Mouse (Mus musculus) telencephalon, adult 2 months (tissue): Measurements from ENCODE around the gene Tmem145.
"Not testable (repeated sequence)": the region's sequence is repeated elsewhere in the genome, so short reads cannot be mapped to it uniquely, and the experiment has no call there.

Source experiments
- DNase-seq: peaks from one replicate; pipeline ENCODE4 v3.0.0-alpha.2; 2011; ENCODE audit warnings: low read depth, low spot score

The Tmem145 gene

GRCm38 (mm10) chr7:25322058-25322484 is 16.2 kb downstream of the Tmem145 start:
- DNase-seq, result no peak

- DNase-seq, result no peak
These were observed 17.3 kb downstream of the Tmem145 start for GRCm38 (mm10) chr7:25323219-25323618.

- not testable (repeated sequence) for DNase-seq
These were observed 19.5 kb downstream of the Tmem145 start for GRCm38 (mm10) chr7:25325431-25325830.

GRCm38 (mm10) chr7:25326233-25326632 is 20.3 kb downstream of the Tmem145 start:
- DNase-seq, result no peak

GRCm38 (mm10) chr7:25333596-25334307 is 27.8 kb downstream of the Tmem145 start:
- peak; percentile 29 for DNase-seq

- DNase-seq, result no peak
These were observed 28.6 kb downstream of the Tmem145 start for GRCm38 (mm10) chr7:25334472-25334871.

GRCm38 (mm10) chr7:25339329-25339728 is 33.4 kb downstream of the Tmem145 start:
- no peak for DNase-seq

- peak; percentile 47 for DNase-seq
These were observed 35.3 kb downstream of the Tmem145 start for GRCm38 (mm10) chr7:25341000-25341784.

GRCm38 (mm10) chr7:25348861-25349260 is 43.0 kb downstream of the Tmem145 start:
- no peak for DNase-seq

GRCm38 (mm10) chr7:25358721-25359206 is 52.9 kb downstream of the Tmem145 start:
- no peak for DNase-seq

- no peak for DNase-seq
These were observed 57.2 kb downstream of the Tmem145 start for GRCm38 (mm10) chr7:25363151-25363550.

- no peak for DNase-seq
These were observed 57.7 kb downstream of the Tmem145 start for GRCm38 (mm10) chr7:25363632-25364031.
